Mouse (Mus musculus): ENCODE measurements around the gene Chst15. TPM values are rescaled to one million over a fixed set of nuclear protein-coding genes. Genes with fewer than 3 reads are reported as not detected.
A peak's percentile ranks its signal among the peaks of the same experiment; 100 is the strongest.

The Chst15 gene
- polyA plus RNA-seq, 1 experiment from 2014 or later: 2.4 TPM

DNA sequence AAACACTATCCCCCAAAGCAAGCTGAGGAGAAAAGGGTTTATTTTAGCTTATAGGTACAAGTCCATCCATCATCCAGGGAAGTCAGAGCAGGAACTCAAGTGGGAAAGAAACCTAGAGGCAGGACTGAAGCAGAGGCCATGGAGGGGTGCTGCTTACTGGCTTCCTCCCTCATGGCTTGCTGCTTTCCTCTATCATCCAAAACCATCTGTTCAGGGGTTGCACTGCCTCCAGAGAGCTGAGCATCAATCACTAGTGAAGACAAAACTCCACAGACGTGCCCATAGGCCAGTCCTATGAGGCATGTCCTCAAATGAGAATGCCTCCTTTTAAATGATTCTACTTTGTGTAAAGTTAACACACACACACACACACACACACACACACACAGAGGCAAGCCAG, 13.2 kb upstream of the Chst15 start:
- no peak for ATAC-seq (replicated peaks; ENCODE audit: insufficient number of reproducible peaks, low FRiP score, low TSS enrichment)
- 0 out of 2 replicates have a peak, but pooled peaks cover 3% of the 10 kb centered on the region for H3K4me1 ChIP-seq (ENCODE audit: control insufficient read depth, insufficient read depth, low read length)
- H3K36me3 ChIP-seq (ENCODE audit: control insufficient read depth, insufficient read depth, low read length): no peaks in the 10 kb centered on the region
- no peak overlapping the region for H3K9ac ChIP-seq (ENCODE audit: low read depth, low read length)
- 41% methylated on average over 1 of the region's 1 CpGs for WGBS (ENCODE audit: insufficient replicate concordance)
- H3K27me3 ChIP-seq (ENCODE audit: control insufficient read depth, insufficient read depth, low read length): no peaks in the 10 kb centered on the region
- H3K4me3 ChIP-seq (ENCODE audit: low read depth, low read length): no peak overlapping the region
- no peaks in the 10 kb centered on the region for H3K9me3 ChIP-seq (replicated peaks; ENCODE audit: control insufficient read depth, low read length)
- H3K4me2 ChIP-seq: no peak overlapping the region
- H3K27ac ChIP-seq (ENCODE audit: low read depth, low read length): no peak overlapping the region

DNA sequence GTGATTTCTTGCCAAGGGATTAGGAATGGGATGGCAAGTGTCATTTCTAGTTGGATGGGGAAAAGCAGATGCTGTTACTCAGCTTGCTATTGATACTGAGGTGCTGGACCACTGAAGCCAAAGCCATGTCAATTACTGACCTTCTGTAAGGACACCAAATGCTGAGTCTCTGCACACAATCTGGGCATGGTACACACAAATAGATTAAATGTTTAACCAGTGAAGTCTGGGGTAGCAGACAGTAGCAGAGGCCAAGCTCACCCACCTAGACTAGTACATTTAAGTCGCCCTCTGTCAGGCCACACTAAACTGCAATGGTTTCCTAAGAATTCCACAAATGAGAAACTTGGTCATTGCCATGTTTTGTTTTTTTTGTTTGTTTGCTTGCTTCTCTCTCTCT, 11.6 kb upstream of the Chst15 start:
- Histone ChIP-seq H3K4me3 (ENCODE audit: low read depth, low read length) (no peak overlapping the region), H3K36me3 (ENCODE audit: control insufficient read depth, insufficient read depth, low read length) (no peaks in the 10 kb centered on the region), H3K27ac (ENCODE audit: low read depth, low read length) (no peak overlapping the region), H3K4me2 (no peak overlapping the region), H3K9me3 (replicated peaks; ENCODE audit: control insufficient read depth, low read length) (no peaks in the 10 kb centered on the region), H3K27me3 (ENCODE audit: control insufficient read depth, insufficient read depth, low read length) (no peaks in the 10 kb centered on the region), H3K9ac (ENCODE audit: low read depth, low read length) (no peak overlapping the region), H3K4me1 (ENCODE audit: control insufficient read depth, insufficient read depth, low read length) (0 out of 2 replicates have a peak, but pooled peaks cover 3% of the 10 kb centered on the region)
- 79% methylated on average over 1 of the region's 1 CpGs for WGBS (ENCODE audit: insufficient replicate concordance)
- ATAC-seq (replicated peaks; ENCODE audit: insufficient number of reproducible peaks, low FRiP score, low TSS enrichment): no peak

DNA sequence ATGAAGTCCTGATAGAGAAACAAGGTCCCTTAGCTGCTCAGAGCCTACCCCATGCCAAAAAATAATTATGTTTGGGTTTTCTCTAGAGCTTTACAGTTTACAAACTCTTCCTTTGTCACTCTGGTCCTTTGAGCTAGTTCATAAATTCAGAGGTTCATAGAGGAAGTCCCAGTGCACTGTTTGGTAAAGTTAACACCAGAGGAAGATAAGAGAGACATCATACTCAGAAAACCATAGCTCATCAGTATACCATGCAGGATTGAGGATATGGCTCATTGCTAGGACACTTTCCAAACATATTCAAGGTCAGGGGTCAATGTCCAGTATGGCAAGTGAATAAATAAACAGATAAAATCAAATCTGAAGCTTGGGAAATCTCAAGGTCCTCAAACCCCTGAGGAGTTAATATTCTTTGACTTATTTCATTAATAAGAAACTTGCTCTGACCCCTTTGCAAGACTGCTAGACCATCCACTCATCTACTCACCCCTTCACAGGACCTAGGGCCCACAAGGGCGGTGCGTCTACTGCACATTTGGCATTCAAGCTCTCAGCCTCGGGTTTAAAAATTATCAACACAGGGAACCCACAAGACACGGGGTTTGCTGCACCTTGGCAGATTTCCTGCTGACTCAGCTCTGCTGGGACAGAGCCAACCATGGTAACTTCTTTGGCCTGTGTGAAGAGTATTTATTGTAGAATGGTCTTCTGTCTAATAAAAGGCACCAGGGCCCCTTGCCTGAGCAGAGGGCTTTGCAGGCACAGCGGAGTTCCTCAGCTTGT, 8.7 kb upstream of the Chst15 start:
- H3K9ac ChIP-seq (ENCODE audit: low read depth, low read length): no peak overlapping the region
- WGBS (ENCODE audit: insufficient replicate concordance): 53% methylated on average over 5 of the region's 5 CpGs
- no peak overlapping the region for H3K4me3 ChIP-seq (ENCODE audit: low read depth, low read length)
- H3K9me3 ChIP-seq (replicated peaks; ENCODE audit: control insufficient read depth, low read length): no peaks in the 10 kb centered on the region
- H3K36me3 ChIP-seq (ENCODE audit: control insufficient read depth, insufficient read depth, low read length): no peaks in the 10 kb centered on the region
- H3K27ac ChIP-seq (ENCODE audit: low read depth, low read length): no peak overlapping the region
- 0 out of 2 replicates have a peak, but pooled peaks cover 3% of the 10 kb centered on the region for H3K4me1 ChIP-seq (ENCODE audit: control insufficient read depth, insufficient read depth, low read length)
- no peak overlapping the region for H3K4me2 ChIP-seq
- ATAC-seq (replicated peaks; ENCODE audit: insufficient number of reproducible peaks, low FRiP score, low TSS enrichment): no peak
- peaks cover 4% of the 10 kb centered on the region; the same call in 1 of the 2 replicates for H3K27me3 ChIP-seq (ENCODE audit: control insufficient read depth, insufficient read depth, low read length)

DNA sequence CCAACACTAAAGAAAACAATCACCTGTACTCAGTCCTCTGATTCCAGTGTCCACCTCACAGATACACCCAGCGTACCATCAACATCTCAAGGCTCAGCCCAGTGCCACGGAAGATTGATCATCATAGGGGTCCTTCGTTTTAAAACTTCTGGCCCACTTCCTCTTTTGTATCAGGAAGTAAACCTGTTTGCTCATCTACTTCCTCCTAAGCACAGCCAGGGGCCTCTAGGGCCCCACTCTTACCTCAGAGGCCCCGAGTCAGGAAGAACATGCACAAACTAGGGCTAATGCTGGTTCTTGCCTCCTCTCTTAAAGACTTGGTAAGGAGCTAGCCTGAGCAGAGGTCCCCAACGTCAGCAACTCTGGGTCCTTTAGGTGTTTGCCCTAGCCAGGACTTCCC, 6.4 kb upstream of the Chst15 start:
- 74% methylated on average over 5 of the region's 5 CpGs for WGBS (ENCODE audit: insufficient replicate concordance)
- no peak overlapping the region for H3K4me3 ChIP-seq (ENCODE audit: low read depth, low read length)
- 0 out of 2 replicates have a peak, but pooled peaks cover 3% of the 10 kb centered on the region for H3K4me1 ChIP-seq (ENCODE audit: control insufficient read depth, insufficient read depth, low read length)
- no peak overlapping the region for H3K4me2 ChIP-seq
- ATAC-seq (replicated peaks; ENCODE audit: insufficient number of reproducible peaks, low FRiP score, low TSS enrichment): no peak
- H3K27ac ChIP-seq (ENCODE audit: low read depth, low read length): no peak overlapping the region
- H3K9me3 ChIP-seq (replicated peaks; ENCODE audit: control insufficient read depth, low read length): no peaks in the 10 kb centered on the region
- H3K9ac ChIP-seq (ENCODE audit: low read depth, low read length): no peak overlapping the region
- H3K27me3 ChIP-seq (ENCODE audit: control insufficient read depth, insufficient read depth, low read length): peaks cover 4% of the 10 kb centered on the region
- no peaks in the 10 kb centered on the region for H3K36me3 ChIP-seq (ENCODE audit: control insufficient read depth, insufficient read depth, low read length)

DNA sequence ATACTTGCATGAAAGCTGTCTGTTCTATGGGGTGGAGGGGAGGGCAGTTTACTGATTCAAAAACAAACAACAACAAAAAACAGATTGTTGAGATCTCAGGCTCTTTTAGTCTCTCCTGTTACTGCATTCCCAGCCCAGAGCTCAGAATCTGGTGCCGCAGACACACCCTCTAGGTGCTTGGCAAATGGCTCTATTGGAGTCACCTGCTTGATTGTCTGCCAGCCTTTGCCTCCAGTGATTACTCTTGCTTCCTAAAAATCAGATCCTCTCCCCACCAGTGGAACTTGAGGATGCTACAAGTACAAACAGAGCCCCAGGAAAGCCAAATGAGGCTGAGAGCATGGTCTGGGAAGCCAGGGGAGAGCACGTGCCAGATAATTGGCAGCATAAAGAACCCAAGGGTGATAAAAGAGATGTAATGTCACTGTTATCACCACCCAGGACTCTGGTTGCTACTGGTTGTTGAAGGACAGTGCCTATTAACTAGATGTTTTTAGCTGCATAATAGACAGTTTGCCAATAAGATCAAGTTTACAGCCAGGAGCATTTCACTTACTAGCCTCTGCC, 4.4 kb upstream of the Chst15 start:
- H3K4me1 ChIP-seq (ENCODE audit: control insufficient read depth, insufficient read depth, low read length): peaks cover 3% of the 10 kb centered on the region; the same call in 1 of the 2 replicates
- no peaks in the 10 kb centered on the region for H3K36me3 ChIP-seq (ENCODE audit: control insufficient read depth, insufficient read depth, low read length)
- ATAC-seq (replicated peaks; ENCODE audit: insufficient number of reproducible peaks, low FRiP score, low TSS enrichment): no peak
- H3K4me3 ChIP-seq (ENCODE audit: low read depth, low read length): no peak overlapping the region
- 65% methylated on average over 2 of the region's 2 CpGs for WGBS (ENCODE audit: insufficient replicate concordance)
- no peak overlapping the region for H3K9ac ChIP-seq (ENCODE audit: low read depth, low read length)
- H3K4me2 ChIP-seq: no peak overlapping the region
- peaks cover 6% of the 10 kb centered on the region for H3K27me3 ChIP-seq (ENCODE audit: control insufficient read depth, insufficient read depth, low read length)
- no peak overlapping the region for H3K27ac ChIP-seq (ENCODE audit: low read depth, low read length)
- H3K9me3 ChIP-seq (replicated peaks; ENCODE audit: control insufficient read depth, low read length): no peaks in the 10 kb centered on the region

DNA sequence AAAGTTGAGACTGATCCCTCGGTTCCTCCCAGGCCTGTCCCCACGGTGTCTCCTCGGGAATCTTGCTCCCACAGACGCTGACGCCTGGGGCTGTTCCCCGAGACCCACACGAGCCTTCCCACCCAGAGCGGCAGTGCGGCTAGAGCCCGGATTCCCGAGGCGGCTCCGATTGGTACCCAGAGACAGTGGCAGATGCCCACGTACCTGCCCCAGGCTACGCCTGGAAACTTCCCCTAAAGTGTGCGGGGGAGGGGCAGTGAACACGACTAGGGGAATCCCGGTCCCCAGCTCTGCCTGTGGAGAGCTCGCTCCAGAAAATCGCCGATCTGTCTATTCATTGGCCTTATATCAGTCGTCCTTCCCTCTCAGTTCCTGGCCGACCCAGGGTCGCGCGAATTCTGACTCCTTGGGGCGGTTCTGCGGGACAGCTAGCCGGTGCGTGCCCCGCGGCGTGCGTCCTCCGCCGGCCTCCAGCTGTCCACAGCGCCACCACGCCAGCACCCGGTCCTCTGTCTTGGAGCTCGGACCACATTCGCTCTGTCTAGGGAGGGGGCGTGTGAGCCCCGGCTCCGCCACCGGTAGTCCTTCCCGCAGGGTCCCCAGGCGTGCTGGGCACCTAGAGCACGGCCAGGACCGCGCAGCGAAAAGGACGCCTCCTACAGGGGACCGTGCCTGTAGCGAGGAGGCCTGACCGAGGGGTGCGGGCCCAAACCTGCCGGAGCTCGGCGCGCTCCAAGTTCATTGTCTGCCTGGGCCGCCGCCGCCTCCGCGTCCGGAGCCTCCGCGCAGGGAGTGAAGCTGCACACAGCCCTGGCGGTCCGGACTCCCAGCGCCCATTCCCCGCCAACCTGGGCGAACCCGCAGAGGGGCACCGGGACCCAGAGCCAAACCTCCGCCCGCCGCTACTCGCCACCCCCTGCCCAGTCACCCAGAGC, 660 bp downstream of the Chst15 start:
- Histone ChIP-seq H3K36me3 (ENCODE audit: control insufficient read depth, insufficient read depth, low read length) (no peaks in the 10 kb centered on the region), H3K4me1 (ENCODE audit: control insufficient read depth, insufficient read depth, low read length) (peaks cover 6% of the 10 kb centered on the region), H3K27me3 (ENCODE audit: control insufficient read depth, insufficient read depth, low read length) (peaks cover 7% of the 10 kb centered on the region), H3K4me3 (ENCODE audit: low read depth, low read length) (peak overlapping the region; percentile 80), H3K9me3 (replicated peaks; ENCODE audit: control insufficient read depth, low read length) (no peaks in the 10 kb centered on the region), H3K9ac (ENCODE audit: low read depth, low read length) (peak overlapping the region; percentile 77), H3K4me2 (peak overlapping the region; percentile 100), H3K27ac (ENCODE audit: low read depth, low read length) (peak overlapping the region; percentile 22)
- WGBS (ENCODE audit: insufficient replicate concordance): under 1% methylated on average over 75 of the region's 79 CpGs
- ATAC-seq (replicated peaks; ENCODE audit: insufficient number of reproducible peaks, low FRiP score, low TSS enrichment): peak; percentile 76

DNA sequence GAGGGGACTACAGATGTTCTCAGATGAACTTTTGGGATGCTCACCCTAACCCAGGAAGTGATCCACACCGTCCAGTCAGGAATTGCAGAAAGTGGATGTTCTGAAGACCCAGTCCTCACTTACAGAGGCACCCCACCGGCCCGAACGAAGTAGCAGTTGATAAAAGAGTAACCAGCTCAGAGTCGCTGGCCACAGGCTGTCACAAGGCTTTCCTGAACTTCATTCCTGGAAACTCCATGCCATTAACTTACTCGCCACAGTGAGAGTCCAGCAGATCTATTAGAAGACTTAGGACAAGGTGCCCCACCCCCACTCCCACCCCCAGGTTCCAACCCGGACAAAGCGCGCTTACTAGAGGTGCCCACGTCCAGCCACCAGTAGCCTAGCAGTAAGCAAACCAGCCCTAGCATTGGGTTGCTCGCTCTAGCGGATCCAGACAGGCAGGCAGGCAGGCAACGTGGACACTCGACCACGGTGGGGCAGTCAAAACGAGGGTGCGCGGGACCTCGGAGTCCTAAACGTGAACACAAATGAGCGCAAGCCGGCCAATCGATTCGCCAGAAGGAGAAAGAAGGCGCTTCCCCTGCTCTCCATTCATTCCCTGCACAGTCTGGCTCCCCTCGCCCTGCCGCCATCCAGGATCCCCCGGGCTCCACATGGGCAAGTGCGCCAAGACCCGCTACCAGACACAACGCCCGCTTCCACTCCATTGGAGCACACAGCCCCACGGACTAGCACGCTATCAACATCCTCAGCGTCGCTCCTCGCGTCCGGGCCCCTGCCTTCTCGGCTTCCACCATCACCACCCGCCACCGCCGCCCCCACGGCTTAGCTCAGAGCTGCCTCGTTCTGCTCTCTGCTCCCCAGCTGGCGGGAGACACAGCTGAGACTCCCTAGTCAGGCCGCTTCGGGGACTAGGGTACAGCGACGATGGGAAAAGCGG, 1.6 kb downstream of the Chst15 start:
- WGBS (ENCODE audit: insufficient replicate concordance): under 1% methylated on average over 51 of the region's 51 CpGs
- H3K4me1 ChIP-seq (ENCODE audit: control insufficient read depth, insufficient read depth, low read length): peaks cover 6% of the 10 kb centered on the region
- H3K9me3 ChIP-seq (replicated peaks; ENCODE audit: control insufficient read depth, low read length): no peaks in the 10 kb centered on the region
- 0 out of 2 replicates have a peak, but pooled peaks have one; percentile 24 for ATAC-seq (replicated peaks; ENCODE audit: insufficient number of reproducible peaks, low FRiP score, low TSS enrichment)
- peak overlapping the region; percentile 80 for H3K4me3 ChIP-seq (ENCODE audit: low read depth, low read length)
- no peaks in the 10 kb centered on the region for H3K36me3 ChIP-seq (ENCODE audit: control insufficient read depth, insufficient read depth, low read length)
- H3K27ac ChIP-seq (ENCODE audit: low read depth, low read length): no peak overlapping the region; the same call in 1 of the 2 replicates
- peak overlapping the region; percentile 100 for H3K4me2 ChIP-seq
- peak overlapping the region; percentile 77 for H3K9ac ChIP-seq (ENCODE audit: low read depth, low read length)
- H3K27me3 ChIP-seq (ENCODE audit: control insufficient read depth, insufficient read depth, low read length): peaks cover 7% of the 10 kb centered on the region
